ENCODE assay signal across 17 mouse cellular contexts in the genomic region with DNA sequence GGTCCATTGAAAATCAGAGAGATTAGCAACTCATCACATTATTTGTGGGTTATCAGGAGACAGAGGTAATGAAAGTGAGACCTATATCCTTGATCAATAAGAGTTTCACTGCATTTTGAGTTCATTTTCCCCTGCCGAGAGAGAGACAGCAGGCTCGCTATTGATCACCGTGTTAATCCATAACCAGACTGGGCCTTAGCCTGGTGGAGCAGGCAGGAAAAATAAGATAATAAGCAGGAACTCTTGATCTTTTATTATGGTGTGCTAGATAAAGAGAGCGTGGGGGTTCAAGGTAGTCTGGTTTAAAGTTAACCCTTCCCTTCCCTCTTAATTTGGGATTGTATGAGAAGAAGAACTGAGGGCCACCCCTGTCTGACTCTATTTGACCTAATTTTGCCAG.
"Had no signal": no experiment of that assay in that cellular context is flagged by ENCODE, and none has a peak within 500 bp of the region (broad histone marks: within the 10 kb centered on the region; RNA-seq: fewer than 3 reads in every experiment).

No protein-coding gene starts in this region.

- H3K27me3 ChIP-seq: limb, embryonic 12.5 days; limb, embryonic 15.5 days; lung, embryonic 15.5 days had no signal

- H3K36me3 ChIP-seq: limb, embryonic 12.5 days; limb, embryonic 15.5 days; lung, embryonic 15.5 days had no signal

- H3K4me1 ChIP-seq: limb, embryonic 12.5 days; limb, embryonic 15.5 days; lung, embryonic 15.5 days had no signal

- DNase-seq: kidney, adult 18-20 months; kidney, adult 9 months; kidney, postnatal 25 days; layer of hippocampus, adult 9-11 months; layer of hippocampus, postnatal 36 days; lung, adult 18-20 months; lung, postnatal 14 days; lung, postnatal 4 days; midbrain, embryonic 14.5 days; thymus, adult 18-20 months; thymus, postnatal 36 days had no signal

- H3K4me3 ChIP-seq: layer of hippocampus, adult 2 months; left cerebral cortex, adult 2 months; limb, embryonic 12.5 days; limb, embryonic 15.5 days; lung, embryonic 15.5 days had no signal

- H3K9ac ChIP-seq: limb, embryonic 12.5 days; limb, embryonic 15.5 days; lung, embryonic 15.5 days had no signal

- H3K4me2 ChIP-seq: limb, embryonic 12.5 days; limb, embryonic 15.5 days; lung, embryonic 15.5 days; midbrain, embryonic 11.5 days had no signal

- H3K27ac ChIP-seq: layer of hippocampus, adult 2 months; left cerebral cortex, adult 2 months; limb, embryonic 12.5 days; limb, embryonic 15.5 days; lung, embryonic 15.5 days had no signal

- H3K9me3 ChIP-seq: limb, embryonic 12.5 days; limb, embryonic 15.5 days; lung, embryonic 15.5 days had no signal
